Mouse (Mus musculus) testis, adult 2 months (tissue): ENCODE results near the gene Slc27a3.

Experiments
- CTCF ChIP-seq: fragments of 200-500 bp; IDR thresholded peaks from 2 replicates; pipeline ENCODE4 v1.5.1; 2012; ENCODE audit warnings: low read depth, mild to moderate bottlenecking, inconsistent platforms, low read length, moderate library complexity; ENCODE audit not compliant: control insufficient read depth, insufficient read depth, insufficient replicate concordance
- POLR2A ChIP-seq: fragments of 200-500 bp; IDR thresholded peaks from 2 replicates; pipeline ENCODE4 v1.6.1; 2012; ENCODE audit warnings: low read depth, mild to moderate bottlenecking, inconsistent platforms, low read length, moderate library complexity; ENCODE audit not compliant: control insufficient read depth

GRCm38 (mm10) chr3:90404609-90405008 lies 14.9 kb upstream of the Slc27a3 start:
- TF ChIP-seq CTCF (no peak), POLR2A (no peak)
